Mouse (Mus musculus): ENCODE results near the gene Tmem92.
"Not testable (repeated sequence)": the region's sequence is repeated elsewhere in the genome, so short reads cannot be mapped to it uniquely, and the experiment has no call there.

The Tmem92 gene

DNA sequence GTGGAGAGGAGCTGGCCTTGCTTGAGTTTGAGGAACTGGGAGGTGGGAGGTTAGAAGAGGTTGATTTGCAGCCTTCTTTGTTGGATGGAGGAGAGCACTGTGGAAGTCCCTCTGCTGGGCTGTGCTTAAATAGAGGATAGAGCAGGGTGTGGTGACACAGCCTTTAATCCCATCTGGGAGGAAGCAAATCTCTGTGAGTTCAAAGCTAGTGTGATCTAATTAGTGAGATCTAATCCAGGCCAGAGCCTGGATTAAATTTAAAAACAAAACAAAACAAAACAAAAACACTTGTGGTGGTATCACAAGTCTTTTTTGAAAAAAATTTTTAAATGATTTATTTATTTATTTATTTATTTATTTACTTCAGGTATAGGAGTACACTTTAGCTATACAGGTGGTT is at the start of gene Tmem92:
Gene Tmem92, minus strand, starts transcription at position 101 of the 400 bp plus-strand sequence.
- no peak for DNase-seq (ENCODE audit: low read depth)

DNA sequence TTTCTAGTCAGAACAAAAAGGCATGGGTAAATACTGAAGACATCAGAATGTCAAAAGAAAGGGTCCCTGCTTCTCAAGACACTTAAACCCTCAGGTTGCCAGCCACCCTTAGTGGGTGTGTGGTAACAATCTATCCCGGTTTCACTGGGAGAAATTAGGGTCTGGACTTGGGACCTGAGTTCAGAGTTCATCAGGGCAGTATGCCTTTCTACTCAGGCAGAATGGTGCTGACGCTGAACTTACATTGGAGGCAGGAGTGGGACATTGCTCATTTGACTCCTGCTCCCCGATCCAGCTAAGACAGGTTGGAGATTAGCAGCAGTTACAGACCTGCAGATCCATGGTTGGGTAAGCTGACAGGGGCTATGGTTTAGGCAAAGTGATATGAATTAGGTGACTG is 46.5 kb upstream of the Tmem92 start:
- no peak for DNase-seq (ENCODE audit: low read depth)

DNA sequence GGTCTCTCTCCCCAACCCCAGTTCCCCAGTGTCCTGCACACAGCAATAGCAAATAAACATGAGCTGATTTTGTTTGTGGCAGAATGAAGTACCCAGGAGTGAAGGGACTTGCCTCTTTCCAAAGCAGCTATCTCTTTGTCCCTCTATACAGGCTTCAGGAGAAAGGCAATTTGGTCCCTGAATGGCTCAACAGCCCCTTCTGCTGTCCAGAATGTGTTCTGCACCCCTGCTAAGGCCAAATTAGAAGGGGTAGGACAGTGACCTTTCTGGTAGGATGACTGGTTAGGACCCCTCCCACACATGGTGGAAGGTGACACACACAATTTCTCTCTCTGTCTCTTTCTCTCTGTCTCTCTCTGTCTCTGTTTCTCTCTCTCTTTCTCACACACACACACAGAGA is 36.9 kb upstream of the Tmem92 start:
- DNase-seq (ENCODE audit: low read depth), result not testable (repeated sequence)

DNA sequence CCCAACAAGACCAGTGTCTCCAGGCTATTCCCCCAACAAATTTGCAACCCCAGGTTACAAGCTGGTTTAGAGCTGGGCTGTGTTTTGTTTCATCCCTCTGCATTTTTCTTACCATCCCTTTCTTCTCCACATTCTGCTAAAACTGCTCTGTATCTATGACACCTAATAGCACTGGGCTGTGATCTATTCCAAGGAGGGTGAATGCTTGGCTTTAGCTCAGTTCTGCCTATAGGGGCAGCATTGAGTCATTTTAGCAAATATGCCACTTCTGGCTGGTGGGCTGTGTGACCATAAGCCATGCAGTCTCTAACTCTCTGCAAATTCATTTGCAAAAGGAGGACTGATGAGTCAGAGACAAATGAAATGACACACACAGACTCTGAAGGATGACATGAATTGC is 36.4 kb upstream of the Tmem92 start:
- DNase-seq (ENCODE audit: low read depth), result not testable (repeated sequence)

DNA sequence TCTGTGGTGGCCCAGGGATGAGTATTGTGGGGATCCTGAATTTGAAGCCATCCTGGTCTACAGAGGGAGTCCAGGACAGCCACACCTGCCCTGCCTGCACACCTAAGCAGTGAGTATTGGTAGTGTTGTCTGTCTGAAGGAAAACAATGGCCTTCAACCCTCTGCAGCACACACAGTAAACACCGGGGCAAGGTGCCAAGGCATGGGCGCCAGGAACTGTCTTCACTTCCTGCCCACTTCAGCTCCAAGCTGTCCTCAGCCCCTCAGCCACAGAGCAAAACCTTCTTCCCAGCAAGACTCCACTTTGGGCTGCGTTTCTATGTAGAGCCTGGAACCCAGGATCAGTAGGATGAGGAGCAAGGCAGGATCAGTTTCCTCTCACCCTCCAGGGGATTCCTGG is 29.0 kb upstream of the Tmem92 start:
- not testable (repeated sequence) for DNase-seq (ENCODE audit: low read depth)

DNA sequence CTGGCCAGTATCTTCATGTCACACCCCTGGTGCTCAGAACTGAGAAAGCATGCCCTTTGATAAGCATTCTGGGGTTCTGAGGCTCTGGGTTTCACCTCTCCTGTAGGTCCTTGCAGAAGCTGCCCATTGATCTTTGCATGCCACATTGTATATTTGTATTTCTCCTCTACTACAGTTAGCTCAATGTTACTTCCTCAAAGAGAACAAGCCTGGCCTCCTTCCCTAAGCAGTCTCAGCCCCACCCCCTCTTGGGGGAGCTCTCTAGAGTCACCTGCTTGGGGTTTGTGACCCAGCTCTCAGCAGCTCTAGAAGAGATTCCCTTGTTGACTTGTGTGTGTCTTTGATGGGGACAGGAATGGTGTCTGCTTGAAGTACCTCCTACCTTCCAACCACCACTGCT is 9.2 kb upstream of the Tmem92 start:
- no peak for DNase-seq (ENCODE audit: low read depth)

DNA sequence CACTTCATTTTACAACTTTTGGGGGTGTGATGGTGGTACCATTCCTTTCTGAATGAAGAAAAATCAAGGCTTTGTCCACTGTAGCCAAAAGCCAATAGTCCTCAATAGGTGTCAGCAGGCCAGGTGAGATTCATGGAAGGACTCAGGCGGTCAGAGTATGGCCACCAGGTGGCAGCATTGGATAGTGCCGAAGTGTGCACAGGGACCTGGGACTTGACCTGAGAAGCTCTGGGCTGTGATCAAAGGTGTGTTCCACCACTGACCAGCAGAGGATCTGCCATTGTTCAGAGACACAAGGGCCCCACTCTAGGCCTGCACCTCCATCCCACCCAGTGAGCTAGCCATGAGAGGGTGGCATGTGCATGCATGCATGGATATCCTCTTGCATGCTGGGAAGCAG is 2.7 kb upstream of the Tmem92 start:
- DNase-seq (ENCODE audit: low read depth), result peak; percentile 15

DNA sequence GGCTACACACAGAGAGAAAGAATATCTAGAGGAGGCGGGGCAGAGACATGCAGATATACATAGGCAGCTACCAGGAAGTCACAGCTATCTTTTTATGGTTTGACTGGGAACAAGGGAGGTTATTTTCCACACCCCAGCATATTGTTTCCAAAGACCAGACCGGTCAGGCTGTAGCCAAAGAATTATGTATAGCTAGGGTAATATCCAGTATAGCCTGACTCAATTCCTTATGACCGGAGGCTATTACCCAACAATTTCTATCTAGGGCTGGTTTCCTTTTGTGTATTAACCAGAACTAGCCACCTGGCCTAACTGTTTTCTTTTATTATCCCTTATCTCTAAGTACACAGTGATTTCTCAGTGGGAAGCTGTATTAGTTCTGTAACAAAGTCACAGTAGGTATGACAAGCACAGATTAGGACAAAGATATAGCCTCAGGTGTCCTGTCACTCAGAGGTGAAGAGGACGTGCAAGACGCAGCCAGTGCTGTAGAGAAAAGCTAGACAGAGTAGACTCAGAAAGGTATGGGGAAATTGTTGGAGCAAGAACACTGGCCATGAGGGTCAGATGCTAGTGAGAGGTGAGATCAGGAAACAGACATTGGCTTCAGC is 7.5 kb downstream of the Tmem92 start:
- no peak for DNase-seq (ENCODE audit: low read depth)

DNA sequence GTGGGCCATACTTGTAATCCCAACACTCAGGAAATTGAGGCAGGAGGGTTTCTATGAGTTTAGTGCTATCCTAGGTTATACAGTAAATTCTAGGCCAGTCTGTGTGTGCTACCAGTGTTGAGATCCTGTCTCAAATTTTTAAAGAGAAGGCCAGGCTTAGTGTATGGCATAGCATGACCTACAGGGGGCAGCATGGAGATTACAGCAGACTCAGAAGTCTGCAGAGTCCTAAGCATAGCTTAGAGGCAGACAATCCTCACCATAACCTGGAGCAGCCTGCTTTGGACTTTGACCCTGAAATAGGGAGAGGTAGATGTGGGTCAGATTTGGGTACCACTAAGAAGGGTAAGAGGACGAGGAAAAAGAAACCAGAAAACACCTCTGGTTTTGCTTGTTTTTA is 8.7 kb downstream of the Tmem92 start:
- no peak for DNase-seq (ENCODE audit: low read depth)

DNA sequence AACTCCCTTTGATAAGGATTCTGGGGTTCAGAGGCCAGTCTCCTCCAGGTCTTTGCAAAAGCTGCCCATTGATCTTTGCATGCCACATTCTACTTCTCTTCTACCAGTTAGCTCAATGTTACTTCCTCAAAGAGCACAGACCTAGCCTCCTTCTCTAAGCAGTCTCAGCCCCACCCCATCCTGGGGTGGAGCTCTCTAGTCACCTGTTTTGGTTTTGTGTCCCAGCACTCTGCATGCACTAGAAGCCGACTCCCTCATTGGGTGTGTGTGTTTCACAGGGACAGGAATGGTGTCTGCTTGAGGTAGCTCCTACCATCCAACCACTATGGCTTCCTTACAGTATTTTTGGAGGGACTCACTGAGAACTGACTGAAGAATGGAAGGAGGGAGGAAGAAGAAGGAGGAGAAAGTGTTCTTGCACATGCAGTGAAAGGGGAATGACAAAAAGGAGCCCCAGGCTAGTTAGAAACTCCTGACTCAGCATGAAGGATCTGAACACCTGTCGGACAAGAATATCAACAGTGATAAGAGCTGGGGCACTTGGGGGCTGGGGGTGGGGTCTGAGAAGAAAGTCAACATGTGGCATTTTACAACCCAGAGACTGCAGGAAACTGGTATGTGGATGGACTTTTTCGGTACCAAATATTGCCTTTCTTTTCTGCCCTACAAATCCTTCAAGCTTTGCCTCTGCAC is 10.0 kb downstream of the Tmem92 start:
- DNase-seq (ENCODE audit: low read depth), result no peak

DNA sequence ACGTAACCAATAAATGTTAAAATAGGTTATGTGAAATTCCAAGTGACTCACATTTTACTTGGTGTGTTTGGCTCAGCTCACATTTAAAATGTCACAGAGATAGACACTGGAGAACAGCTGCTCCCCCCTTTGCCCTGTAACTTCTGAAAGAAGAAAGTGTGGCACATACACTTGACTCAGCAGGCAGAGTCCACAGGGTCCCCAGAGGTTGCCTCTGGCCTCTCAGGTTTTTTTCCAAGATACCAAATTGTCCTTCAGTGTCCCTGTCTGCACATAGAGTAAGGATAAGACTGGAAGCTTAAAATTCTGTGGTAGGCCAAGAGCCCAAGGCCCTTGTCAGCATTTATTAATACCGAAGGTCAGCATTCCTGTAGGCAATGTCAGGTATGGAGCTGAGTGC is 15.3 kb downstream of the Tmem92 start:
- DNase-seq (ENCODE audit: low read depth), result no peak

DNA sequence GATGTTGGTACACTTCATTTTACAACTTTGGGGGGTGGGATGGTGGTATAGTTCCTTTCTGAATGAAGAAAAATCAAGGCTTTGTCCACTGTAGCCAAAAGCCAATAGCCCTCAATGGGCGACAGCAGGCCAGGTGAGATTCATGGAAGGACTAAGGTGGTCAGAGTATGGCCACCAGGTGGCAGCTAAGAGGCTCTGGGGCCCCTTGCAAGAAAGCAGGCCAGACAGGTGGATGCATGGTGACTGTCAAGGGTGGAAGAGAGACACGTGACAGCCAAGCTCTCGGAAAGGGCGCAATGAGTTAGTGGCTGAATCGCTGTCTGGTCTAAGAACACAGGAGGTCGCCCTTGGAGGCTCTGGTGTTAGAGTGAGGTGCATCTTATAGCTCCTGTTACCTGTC is 19.7 kb downstream of the Tmem92 start:
- DNase-seq (ENCODE audit: low read depth), result no peak

DNA sequence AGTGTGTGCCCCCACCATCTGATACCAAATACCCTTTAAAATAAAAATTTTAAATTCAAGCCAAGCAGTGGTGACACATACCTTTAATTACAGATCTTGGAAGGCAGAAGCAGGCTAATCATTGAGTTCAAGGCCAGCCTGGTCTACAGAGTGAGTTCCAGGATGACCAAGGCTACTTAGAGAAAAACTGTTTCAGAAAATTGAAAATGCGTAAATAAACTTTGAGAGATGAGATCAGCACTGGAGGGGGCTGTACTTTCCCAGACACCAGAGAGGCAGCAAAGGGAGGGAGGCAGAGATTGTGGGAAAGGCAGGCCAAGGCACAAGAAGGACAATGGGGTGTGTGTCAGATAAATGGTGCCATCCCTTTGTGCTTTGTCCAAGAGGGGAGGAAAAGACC is 20.2 kb downstream of the Tmem92 start:
- DNase-seq (ENCODE audit: low read depth), result no peak

DNA sequence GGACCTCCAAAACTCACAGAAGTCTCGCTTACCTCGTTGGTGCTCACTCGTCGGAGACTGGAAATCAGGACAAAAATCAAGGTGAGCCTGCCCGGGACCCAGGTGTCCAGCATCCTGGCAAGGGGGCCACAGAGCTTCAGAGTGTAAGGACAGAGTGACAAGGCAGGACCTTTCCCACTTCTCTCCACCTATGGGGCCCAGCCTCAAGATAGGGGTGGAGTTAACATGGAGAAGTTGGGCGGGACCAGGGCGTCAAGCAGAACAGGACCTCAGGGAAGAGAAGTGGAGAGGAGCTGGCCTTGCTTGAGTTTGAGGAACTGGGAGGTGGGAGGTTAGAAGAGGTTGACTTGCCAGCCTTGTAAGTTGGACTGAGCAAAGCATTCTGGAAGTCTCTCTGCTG is 21.7 kb downstream of the Tmem92 start:
- DNase-seq (ENCODE audit: low read depth), result no peak

DNA sequence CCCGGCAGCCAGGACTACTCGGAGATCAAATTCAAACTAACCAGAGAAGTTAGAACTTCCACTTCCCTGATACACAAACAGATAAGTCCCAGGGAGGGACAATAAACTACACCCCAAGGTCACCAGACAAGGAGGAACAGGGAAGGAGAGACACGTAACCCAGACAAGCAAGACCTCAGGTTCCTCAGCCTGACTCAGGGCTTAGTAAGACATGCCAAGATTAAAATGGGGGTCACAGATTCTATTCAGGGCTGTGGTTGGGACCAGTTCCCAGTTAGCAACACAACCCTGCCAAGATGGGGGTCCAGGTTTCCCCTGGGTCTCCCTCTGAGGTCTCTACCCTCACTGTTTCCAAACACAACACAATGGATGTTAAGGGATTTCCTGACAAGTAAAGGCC is 22.1 kb downstream of the Tmem92 start:
- no peak for DNase-seq (ENCODE audit: low read depth)

DNA sequence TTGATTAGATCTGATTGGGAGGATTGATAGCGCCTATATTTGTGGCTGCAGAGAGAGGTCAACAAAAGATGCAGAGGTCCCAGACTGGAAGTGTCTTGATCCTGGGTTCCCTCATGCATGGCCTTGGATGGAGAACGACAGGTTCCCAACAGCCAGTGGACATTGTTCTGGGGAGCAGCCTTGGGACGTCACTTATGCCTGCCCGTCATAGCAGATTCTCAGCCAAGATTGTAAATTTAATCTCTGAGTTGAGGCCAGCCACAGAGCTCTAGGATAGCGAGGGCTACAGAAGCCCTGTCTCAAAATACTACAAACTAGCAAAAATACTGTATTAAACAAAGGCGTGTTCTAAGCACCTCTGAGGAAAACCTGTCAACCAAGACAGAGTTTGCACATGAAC is 22.6 kb downstream of the Tmem92 start:
- DNase-seq (ENCODE audit: low read depth), result no peak

DNA sequence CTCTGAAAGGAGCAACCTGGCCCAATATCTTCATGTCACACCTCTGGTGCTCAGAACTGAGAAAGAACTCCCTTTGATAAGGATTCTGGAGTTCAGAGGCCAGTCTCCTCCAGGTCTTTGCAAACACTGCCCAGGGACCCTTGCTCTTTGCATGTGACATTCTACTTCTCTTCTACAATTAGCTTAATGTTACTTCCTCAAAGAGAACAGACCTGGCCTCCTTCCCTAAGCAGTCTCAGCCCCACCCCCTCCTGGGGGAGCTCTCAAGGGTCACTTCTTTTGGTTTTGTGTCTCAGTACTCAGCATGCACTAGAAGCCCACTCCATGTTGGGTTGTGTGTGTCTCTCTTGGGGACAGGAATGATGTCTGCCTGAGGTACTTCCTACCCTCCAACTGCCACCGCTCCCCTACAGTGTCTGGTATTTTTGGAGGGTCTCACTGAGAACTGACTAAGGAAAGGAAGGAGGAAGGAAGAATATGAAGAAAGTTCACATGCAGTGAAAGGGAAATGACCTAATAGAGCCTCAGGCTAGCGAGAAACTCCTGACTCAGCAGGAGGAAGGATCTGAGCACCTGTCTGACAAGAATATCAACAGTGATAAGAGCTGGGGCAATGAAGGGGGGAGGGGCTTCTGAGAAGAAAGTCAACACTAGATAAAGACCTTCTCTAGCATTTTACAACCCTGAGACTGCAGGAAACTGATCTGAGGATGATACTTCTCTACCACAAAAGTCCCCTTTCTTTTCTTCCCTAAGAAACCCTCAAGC is 29.4 kb downstream of the Tmem92 start:
- DNase-seq (ENCODE audit: low read depth), result no peak

DNA sequence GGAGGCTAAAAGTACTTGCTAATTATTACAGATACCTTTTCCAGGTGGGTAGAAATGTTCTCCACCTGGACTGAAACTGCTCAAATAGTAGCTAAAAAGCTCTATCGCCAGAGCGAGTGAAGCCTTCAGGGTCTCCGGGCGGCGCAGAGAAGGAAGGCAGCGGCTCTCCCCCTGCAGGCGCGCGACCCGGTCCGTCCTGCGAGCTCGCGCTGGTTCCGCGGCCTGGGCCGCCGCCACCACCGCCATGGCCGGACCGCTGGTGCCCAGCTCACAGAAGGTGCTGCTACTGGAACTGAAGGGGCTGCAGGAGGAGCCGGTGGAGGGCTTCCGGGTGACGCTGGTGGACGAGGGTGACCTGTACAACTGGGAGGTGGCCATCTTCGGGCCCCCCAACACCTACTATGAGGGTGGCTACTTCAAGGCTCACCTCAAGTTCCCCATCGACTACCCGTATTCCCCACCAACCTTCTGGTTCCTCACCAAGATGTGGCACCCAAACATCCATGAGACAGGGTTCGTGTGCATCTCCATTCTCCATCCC is 40.7 kb downstream of the Tmem92 start, which contains the start of gene Cdc34b:
Gene Cdc34b, plus strand, starts transcription at position 51 of the 541 bp plus-strand sequence.
- DNase-seq (ENCODE audit: low read depth), result no peak

DNA sequence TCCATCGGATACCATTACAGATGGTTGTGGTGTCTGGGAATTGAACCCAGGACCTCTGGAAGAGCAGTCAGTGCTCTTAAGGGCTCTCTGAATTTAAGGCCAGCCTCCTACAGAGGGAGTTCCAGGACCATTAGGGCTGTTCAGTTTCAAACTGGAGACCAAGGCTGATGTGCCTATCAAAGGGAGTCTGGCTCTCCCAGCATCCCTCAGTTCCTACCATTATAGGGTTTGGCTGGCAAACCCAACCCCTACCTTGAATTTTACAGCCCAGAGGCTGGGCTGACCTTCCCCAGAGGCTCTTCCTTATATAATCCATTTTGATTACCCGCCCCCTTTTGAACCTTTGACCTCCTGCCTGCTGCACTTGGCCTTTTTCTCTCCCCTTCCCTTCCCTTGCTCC is 46.8 kb downstream of the Tmem92 start:
- no peak for DNase-seq (ENCODE audit: low read depth)

DNA sequence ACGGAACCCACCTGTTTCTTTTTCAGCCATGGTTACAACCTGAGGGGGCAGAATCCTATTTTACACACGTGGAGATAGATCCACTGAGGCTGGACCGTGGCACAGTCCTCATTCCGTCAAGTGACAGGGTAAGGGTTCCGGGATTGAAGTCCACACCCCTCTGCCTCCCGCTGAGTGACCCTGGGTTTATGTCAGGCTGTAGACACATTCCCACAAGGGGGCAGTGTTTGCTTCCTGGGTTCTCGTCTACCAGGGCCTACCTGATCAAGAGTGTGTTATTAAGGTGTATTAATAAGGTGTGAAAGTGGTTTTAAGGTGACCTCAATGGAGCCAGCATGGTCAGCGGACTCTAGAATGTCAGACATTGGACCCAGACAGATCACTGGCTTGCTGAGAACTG is 49.7 kb downstream of the Tmem92 start:
- DNase-seq (ENCODE audit: low read depth), result no peak

DNA sequence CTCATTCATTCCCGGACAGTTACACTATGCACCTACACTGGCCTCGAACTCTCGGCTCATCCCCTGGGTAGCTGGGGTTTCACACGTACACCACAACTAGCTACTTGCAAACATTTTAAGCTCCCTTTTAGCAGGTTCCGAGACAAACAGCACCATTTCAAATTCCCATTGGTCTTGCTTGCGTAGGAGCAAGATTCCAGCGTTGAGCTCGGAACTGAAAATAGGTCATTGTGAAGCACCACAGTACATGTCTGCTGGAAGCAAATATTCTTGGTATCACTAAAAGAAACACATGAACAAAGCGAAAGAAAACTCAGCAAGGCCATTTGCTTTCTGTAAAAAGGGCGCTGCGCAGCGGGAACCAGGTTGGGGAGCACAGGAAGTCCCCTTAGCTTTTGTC is 51.3 kb downstream of the Tmem92 start:
- DNase-seq (ENCODE audit: low read depth), result no peak

DNA sequence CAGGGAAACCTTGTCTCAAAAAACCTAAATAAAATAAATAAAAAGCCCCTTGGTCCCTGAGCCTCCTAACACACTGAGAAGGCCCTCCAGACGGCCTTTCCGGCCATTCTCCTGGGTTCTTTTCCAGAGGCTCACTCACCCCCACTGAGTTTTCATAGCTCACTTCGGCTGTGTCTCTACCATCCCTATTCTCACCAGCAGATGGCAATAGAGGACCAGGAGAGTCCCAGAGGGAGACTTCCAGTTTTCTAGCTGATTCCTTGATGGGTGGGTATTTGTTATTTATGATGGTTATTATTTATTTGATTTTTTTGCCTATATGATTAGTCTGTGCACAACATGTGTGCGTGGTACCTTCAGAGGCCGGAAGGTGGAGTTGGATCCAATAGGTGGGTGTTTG is 52.2 kb downstream of the Tmem92 start:
- DNase-seq (ENCODE audit: low read depth), result no peak

DNA sequence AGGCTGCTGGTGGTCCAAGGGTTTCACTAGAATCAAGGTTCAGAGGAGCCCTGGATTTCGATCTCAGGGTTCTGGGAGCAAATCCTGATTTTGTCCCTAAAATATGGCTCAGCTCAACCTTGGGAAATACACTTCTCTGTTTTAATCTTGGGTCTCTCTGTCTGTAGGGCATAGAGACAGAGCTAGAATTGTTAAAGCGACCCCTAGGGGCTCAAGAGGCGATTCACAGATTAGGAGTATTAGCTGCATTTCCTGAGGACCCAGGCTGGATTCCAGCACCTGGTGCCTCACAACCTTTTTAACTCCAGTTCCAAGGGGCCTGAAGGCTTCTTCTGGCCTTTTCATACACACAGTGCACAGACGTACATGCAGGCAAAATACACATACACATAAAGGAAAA is 52.9 kb downstream of the Tmem92 start:
- no peak for DNase-seq (ENCODE audit: low read depth)

Data from fibroblast of lung, adult 2 months (primary cell).